Mouse (Mus musculus) spleen, adult 2 months (tissue): ENCODE results near the gene Crhr2. TPM values are rescaled to one million over a fixed set of nuclear protein-coding genes. Genes with fewer than 3 reads are reported as not detected.

ENCODE experiments used
- DNase-seq, 2 experiments: peaks; one replicate each; pipeline versions ENCODE4 v3.0.0 to v3.0.0-alpha.2; 2012 to 2021; ENCODE audit warnings: low spot score in 2 of 2, low read depth in 1 of 2
- H3K27ac ChIP-seq: fragments of 200-500 bp; 2 replicates; pipeline ENCODE4 v1.5.1; 2012; ENCODE audit warnings: low read length, inconsistent platforms; ENCODE audit not compliant: insufficient read depth
- H3K27me3 ChIP-seq: fragments of 200-500 bp; 2 replicates; pipeline ENCODE4 v1.6.1; 2012; ENCODE audit warnings: mild to moderate bottlenecking, moderate library complexity, low read length, inconsistent platforms; ENCODE audit not compliant: control insufficient read depth, insufficient read depth
- H3K36me3 ChIP-seq: fragments of 200-500 bp; 2 replicates; pipeline ENCODE4 v1.6.1; 2012; ENCODE audit warnings: mild to moderate bottlenecking, low read length, inconsistent platforms; ENCODE audit not compliant: control insufficient read depth, insufficient read depth
- H3K4me1 ChIP-seq: fragments of 200-500 bp; 2 replicates; pipeline ENCODE4 v1.6.1; 2011; ENCODE audit warnings: inconsistent platforms; ENCODE audit not compliant: control insufficient read depth, insufficient read depth, insufficient read length
- H3K4me3 ChIP-seq: fragments of 200-500 bp; 2 replicates; pipeline ENCODE4 v1.5.1; 2011; ENCODE audit warnings: mild to moderate bottlenecking, inconsistent platforms; ENCODE audit not compliant: insufficient read depth, insufficient read length; ENCODE audit errors: extremely low read depth
- CTCF ChIP-seq: fragments of 200-500 bp; IDR thresholded peaks from 2 replicates; pipeline ENCODE4 v1.5.1; 2011; ENCODE audit warnings: mild to moderate bottlenecking, inconsistent platforms; ENCODE audit not compliant: insufficient read depth, insufficient read length, insufficient replicate concordance; ENCODE audit errors: extremely low read depth
- POLR2A ChIP-seq: fragments of 200-500 bp; IDR thresholded peaks from 2 replicates; pipeline ENCODE4 v1.6.1; 2011; ENCODE audit warnings: low read depth, low read length, inconsistent platforms
- WGBS: fragments of 180-500 bp; shearing (Covaris S2); methylation state at CpG from one replicate; pipeline ENCODE4 v1.1.7; 2018; 5-methylcytosine and 5-hydroxymethylcytosine counted together
- polyA plus RNA-seq: library from polyadenylated mRNA; depleted of rRNA; stranded (reverse); fragments of >200 nt; gene quantifications from 2 replicates; pipeline ENCODE4 v1.2.3, GENCODE M21; 2012; rRNA removed

Gene Crhr2
- polyA plus RNA-seq: 0.07 TPM in 2 replicates

DNA sequence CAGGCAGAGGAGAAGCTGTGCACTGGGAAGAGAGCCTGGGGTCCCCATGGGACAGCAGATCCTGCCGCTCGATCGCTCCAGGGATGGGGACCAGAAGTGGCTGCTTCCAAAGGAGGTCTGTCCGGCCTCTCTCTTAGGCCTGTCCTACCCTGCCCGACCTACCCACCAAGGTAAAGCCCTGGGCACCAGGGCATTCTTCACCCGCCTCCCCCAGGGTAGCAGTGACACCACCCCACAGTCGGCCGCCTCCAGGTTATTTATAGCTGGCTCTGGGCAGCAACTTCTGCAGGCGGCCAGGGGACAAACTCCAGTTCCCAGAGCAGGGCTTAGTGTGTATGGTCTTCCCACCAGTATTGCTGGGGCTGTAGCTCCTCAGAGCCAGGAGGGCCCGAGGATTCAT lies at the start of gene Crhr2:
Gene Crhr2, minus strand, starts transcription at position 223 of the 400 bp plus-strand sequence.
- 66% methylated on average over 10 of the region's 10 CpGs for WGBS
- Histone ChIP-seq H3K36me3 (no peaks in the 10 kb centered on the region), H3K27ac (no peak within 1 kb of the TSS), H3K4me1 (no peaks in the 10 kb centered on the region), H3K27me3 (no peaks in the 10 kb centered on the region), H3K4me3 (no peak within 1 kb of the TSS)
- DNase-seq: no peak
- TF ChIP-seq CTCF (no peak), POLR2A (no peak)

DNA sequence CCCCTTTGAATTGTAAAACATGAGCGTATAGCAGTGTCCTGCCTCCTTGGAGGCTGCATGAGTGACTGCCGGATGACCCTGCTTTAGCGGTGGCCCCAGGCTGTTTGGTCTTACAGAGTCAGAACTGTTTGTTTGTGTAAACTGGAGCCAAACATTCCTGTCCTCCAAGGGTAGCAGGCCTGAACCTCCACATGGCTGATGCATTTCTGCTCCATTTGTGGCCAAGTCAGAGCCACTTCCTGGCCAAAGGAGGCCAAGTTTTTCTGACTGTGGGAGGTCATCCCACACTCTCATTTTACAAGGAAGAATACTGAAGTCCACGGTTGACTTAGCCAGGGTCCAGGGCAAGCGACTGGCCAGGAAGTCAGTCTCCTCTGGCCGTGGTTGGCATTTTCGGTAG lies 46.7 kb upstream of the Crhr2 start:
- Histone ChIP-seq H3K4me1 (no peaks in the 10 kb centered on the region), H3K4me3 (no peak overlapping the region), H3K27me3 (no peaks in the 10 kb centered on the region), H3K36me3 (no peaks in the 10 kb centered on the region), H3K27ac (no peak overlapping the region)
- TF ChIP-seq POLR2A (no peak), CTCF (no peak)
- no peak for DNase-seq
- WGBS: 85% methylated on average over 7 of the region's 7 CpGs

DNA sequence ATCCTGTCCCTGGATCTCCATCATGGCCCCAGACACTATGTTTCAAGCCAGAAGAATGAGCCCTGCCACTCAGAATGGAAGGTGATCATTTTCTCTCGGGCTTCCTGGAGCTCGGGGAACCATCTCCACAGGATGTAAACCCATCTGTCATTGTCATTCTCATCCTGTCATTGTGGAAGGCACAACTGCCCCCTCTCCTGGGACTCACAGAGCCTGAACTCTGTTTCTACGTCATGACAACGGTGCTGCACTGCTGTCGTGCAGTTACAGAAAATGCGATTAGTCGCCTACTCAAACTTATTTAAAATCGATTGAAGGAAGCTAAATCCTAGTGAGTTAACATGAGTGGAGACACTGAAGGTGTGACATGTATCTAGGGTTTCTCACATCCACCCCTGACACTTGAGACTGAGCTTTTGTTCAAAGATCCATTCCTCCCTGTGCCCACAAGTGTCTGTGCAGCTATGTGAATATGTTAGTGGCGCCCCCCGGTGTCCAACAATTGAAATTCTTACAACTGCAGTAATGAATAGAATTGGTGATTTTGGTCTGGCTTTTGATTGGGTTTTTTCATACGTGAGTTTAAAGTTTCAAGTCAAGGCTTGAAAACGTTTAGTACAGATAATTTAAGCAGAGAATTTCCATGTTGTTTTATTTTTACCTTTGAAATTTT lies 44.4 kb upstream of the Crhr2 start:
- TF ChIP-seq POLR2A: no peak
- TF ChIP-seq CTCF: no peak
- 24% methylated on average over 12 of the region's 12 CpGs for WGBS
- DNase-seq: no peak
- no peaks in the 10 kb centered on the region for H3K36me3 ChIP-seq
- no peaks in the 10 kb centered on the region for H3K27me3 ChIP-seq
- no peak overlapping the region for H3K27ac ChIP-seq
- no peaks in the 10 kb centered on the region for H3K4me1 ChIP-seq
- no peak overlapping the region for H3K4me3 ChIP-seq

DNA sequence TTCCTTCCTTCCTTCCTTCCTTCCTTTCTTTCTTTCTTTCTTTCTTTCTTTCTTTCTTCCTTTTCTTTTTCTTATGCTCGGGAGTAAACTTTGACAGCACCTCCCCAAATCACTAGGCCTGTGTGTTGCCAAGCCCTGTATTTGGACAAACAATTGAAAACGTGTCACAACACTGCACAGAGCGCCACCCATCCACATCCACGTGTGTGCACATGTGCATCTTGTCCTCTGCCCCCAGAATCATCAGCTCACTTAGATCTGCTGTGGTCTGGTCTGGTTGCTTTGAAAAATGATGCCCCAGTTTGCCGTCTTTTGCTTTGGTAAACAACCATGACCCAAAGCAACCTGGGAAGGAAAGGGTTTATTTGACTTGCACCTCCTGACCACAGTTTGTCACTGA lies 43.1 kb upstream of the Crhr2 start:
- Histone ChIP-seq H3K36me3 (no peaks in the 10 kb centered on the region), H3K4me1 (no peaks in the 10 kb centered on the region), H3K27me3 (no peaks in the 10 kb centered on the region), H3K27ac (no peak overlapping the region), H3K4me3 (no peak overlapping the region)
- 58% methylated on average over 5 of the region's 5 CpGs for WGBS
- no peak for DNase-seq
- TF ChIP-seq CTCF: no peak
- TF ChIP-seq POLR2A: no peak

DNA sequence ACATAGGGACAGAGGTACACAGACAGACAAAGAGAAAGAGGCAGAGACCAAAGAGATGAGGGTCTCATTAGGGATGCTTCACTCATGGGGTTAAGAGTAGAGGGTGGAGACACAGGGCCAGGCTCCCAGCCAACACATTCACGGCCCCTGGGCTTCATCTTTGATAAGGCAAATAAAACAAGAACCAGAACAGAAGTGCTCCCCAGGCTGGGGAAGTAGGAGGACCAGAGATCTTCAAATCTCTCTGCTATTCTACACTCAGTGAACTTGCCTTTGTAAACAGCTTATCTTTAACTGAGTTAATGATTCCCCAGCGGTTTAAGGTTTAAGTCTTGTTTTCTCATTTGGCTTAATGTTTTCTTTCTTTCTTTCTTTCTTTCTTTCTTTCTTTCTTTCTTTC lies 42.6 kb upstream of the Crhr2 start:
- Histone ChIP-seq H3K27me3 (no peaks in the 10 kb centered on the region), H3K27ac (no peak overlapping the region), H3K36me3 (no peaks in the 10 kb centered on the region), H3K4me1 (no peaks in the 10 kb centered on the region), H3K4me3 (no peak overlapping the region)
- no peak for DNase-seq
- no peak for TF ChIP-seq POLR2A
- TF ChIP-seq CTCF: no peak
- WGBS: 45% methylated on average over 2 of the region's 2 CpGs

DNA sequence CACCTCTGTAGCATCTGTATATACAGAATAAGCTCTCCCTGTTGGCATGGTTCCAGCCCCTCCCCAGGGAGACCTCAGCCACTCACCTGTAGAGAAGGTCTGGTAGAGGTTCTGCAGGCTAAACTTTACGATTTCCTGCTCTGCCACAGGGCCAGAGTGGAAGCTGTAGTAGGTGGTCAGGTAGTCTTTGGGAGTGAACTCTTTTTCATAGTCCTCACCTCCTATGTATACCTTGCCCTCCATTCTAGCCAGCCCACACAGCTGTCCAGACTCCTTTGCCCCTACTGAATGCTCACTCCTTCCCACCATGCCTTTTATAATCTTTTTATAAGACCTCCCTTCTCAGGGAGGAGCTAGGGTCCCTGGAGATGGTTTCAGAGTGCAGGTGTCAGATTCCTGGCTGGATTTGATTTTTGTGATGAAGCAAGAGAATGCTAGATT lies 41.9 kb upstream of the Crhr2 start, which contains the start of gene Inmt:
Gene Inmt, minus strand, starts transcription at position 303 of the 441 bp plus-strand sequence.
- Histone ChIP-seq H3K4me3 (no peak within 1 kb of the TSS), H3K27ac (no peak within 1 kb of the TSS), H3K27me3 (no peaks in the 10 kb centered on the region), H3K4me1 (no peaks in the 10 kb centered on the region), H3K36me3 (no peaks in the 10 kb centered on the region)
- 60% methylated on average over 1 of the region's 1 CpGs for WGBS
- TF ChIP-seq CTCF: no peak
- TF ChIP-seq POLR2A: no peak
- no peak for DNase-seq

DNA sequence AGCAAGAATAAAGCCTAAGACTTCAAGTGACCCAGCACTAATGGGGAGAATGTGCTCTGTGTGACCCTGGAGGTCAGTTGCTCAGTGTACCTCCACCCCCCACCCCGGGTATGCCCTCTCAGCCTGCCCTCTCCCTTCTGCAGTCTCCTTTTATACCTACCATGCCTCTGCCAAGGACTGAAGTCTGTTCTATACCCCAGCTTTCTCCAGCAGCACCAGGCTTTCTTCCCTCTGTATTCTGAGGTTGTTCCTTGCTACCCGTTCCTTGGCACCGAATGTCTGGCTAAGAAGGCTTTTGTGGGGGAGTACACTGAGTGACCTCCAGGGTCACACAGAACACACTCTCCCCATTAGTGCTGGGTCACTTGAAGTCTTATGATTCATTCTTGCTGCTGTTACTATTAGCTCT lies 41.1 kb upstream of the Crhr2 start:
- TF ChIP-seq POLR2A (no peak), CTCF (no peak)
- Histone ChIP-seq H3K27me3 (no peaks in the 10 kb centered on the region), H3K4me1 (no peaks in the 10 kb centered on the region), H3K4me3 (no peak overlapping the region), H3K27ac (no peak overlapping the region), H3K36me3 (no peaks in the 10 kb centered on the region)
- 78% methylated on average over 3 of the region's 3 CpGs for WGBS
- no peak for DNase-seq
